Mouse (Mus musculus): ENCODE results near the gene Cdc42se1. TPM values are rescaled to one million over a fixed set of nuclear protein-coding genes. Genes with fewer than 3 reads are reported as not detected.

The Cdc42se1 gene
- polyA plus RNA-seq (2015; fragmentation: Nextera tagmentation; extraction: Ambion mirVana) = 46.6 and 50.9 TPM in 2 replicates

GRCm38 (mm10) chr3:95228148-95228893 lies at the start of gene Cdc42se1:
TSS of gene Cdc42se1 (plus strand) at chr3:95228732.
- H3K9ac ChIP-seq (ENCODE audit: low read depth, low read length) = peak within 1 kb of the TSS; percentile 90
- WGBS = 0% methylated on average over 51 of the region's 64 CpGs
- peak within 1 kb of the TSS; percentile 98 for H3K27ac ChIP-seq (ENCODE audit: low read length)
- peak within 1 kb of the TSS; percentile 89 for H3K4me2 ChIP-seq (ENCODE audit: low read length)
- H3K36me3 ChIP-seq (ENCODE audit: control insufficient read depth, insufficient read depth, low read length) = peaks cover 22% of the 10 kb centered on the region
- ATAC-seq = peak; percentile 93
- H3K27me3 ChIP-seq (ENCODE audit: control insufficient read depth, insufficient read depth, low read depth, low read length) = no peaks in the 10 kb centered on the region
- H3K4me3 ChIP-seq (ENCODE audit: low read depth, low read length) = peak within 1 kb of the TSS; percentile 84
- peaks cover 42% of the 10 kb centered on the region for H3K4me1 ChIP-seq (ENCODE audit: control insufficient read depth, insufficient read depth, low read length)
- no peaks in the 10 kb centered on the region for H3K9me3 ChIP-seq (replicated peaks; ENCODE audit: control insufficient read depth, low read length, poor library complexity, severe bottlenecking)

GRCm38 (mm10) chr3:95178948-95179347 lies 49.6 kb upstream of the Cdc42se1 start:
- Histone ChIP-seq H3K4me2 (ENCODE audit: low read length) (no peak overlapping the region), H3K9ac (ENCODE audit: low read depth, low read length) (no peak overlapping the region), H3K27ac (ENCODE audit: low read length) (no peak overlapping the region), H3K36me3 (ENCODE audit: control insufficient read depth, insufficient read depth, low read length) (no peaks in the 10 kb centered on the region), H3K4me1 (ENCODE audit: control insufficient read depth, insufficient read depth, low read length) (0 out of 2 replicates have a peak, but pooled peaks cover 1% of the 10 kb centered on the region), H3K27me3 (ENCODE audit: control insufficient read depth, insufficient read depth, low read depth, low read length) (no peaks in the 10 kb centered on the region), H3K9me3 (replicated peaks; ENCODE audit: control insufficient read depth, low read length, poor library complexity, severe bottlenecking) (no peaks in the 10 kb centered on the region), H3K4me3 (ENCODE audit: low read depth, low read length) (no peak overlapping the region)
- no peak for ATAC-seq
- 88% methylated on average over 5 of the region's 5 CpGs for WGBS

GRCm38 (mm10) chr3:95179890-95180289 lies 48.6 kb upstream of the Cdc42se1 start:
- Histone ChIP-seq H3K9me3 (replicated peaks; ENCODE audit: control insufficient read depth, low read length, poor library complexity, severe bottlenecking) (no peaks in the 10 kb centered on the region), H3K27ac (ENCODE audit: low read length) (no peak overlapping the region), H3K27me3 (ENCODE audit: control insufficient read depth, insufficient read depth, low read depth, low read length) (no peaks in the 10 kb centered on the region), H3K36me3 (ENCODE audit: control insufficient read depth, insufficient read depth, low read length) (no peaks in the 10 kb centered on the region), H3K9ac (ENCODE audit: low read depth, low read length) (no peak overlapping the region), H3K4me2 (ENCODE audit: low read length) (no peak overlapping the region), H3K4me1 (ENCODE audit: control insufficient read depth, insufficient read depth, low read length) (no peaks in the 10 kb centered on the region), H3K4me3 (ENCODE audit: low read depth, low read length) (no peak overlapping the region)
- 72% methylated on average over 3 of the region's 3 CpGs for WGBS
- ATAC-seq = no peak

GRCm38 (mm10) chr3:95181841-95182240 lies 46.7 kb upstream of the Cdc42se1 start:
- Histone ChIP-seq H3K4me2 (ENCODE audit: low read length) (no peak overlapping the region), H3K4me1 (ENCODE audit: control insufficient read depth, insufficient read depth, low read length) (no peaks in the 10 kb centered on the region), H3K27ac (ENCODE audit: low read length) (no peak overlapping the region), H3K9ac (ENCODE audit: low read depth, low read length) (no peak overlapping the region), H3K36me3 (ENCODE audit: control insufficient read depth, insufficient read depth, low read length) (peaks cover 3% of the 10 kb centered on the region; the same call in 1 of the 2 replicates), H3K4me3 (ENCODE audit: low read depth, low read length) (no peak overlapping the region), H3K9me3 (replicated peaks; ENCODE audit: control insufficient read depth, low read length, poor library complexity, severe bottlenecking) (no peaks in the 10 kb centered on the region), H3K27me3 (ENCODE audit: control insufficient read depth, insufficient read depth, low read depth, low read length) (no peaks in the 10 kb centered on the region)
- WGBS = 58% methylated on average over 1 of the region's 1 CpGs
- no peak for ATAC-seq

- WGBS = 95% methylated on average over 9 of the region's 9 CpGs
- H3K4me1 ChIP-seq (ENCODE audit: control insufficient read depth, insufficient read depth, low read length) = no peaks in the 10 kb centered on the region
- H3K9me3 ChIP-seq (replicated peaks; ENCODE audit: control insufficient read depth, low read length, poor library complexity, severe bottlenecking) = no peaks in the 10 kb centered on the region
- H3K36me3 ChIP-seq (ENCODE audit: control insufficient read depth, insufficient read depth, low read length) = peaks cover 16% of the 10 kb centered on the region
- no peaks in the 10 kb centered on the region for H3K27me3 ChIP-seq (ENCODE audit: control insufficient read depth, insufficient read depth, low read depth, low read length)
- no peak for ATAC-seq
- H3K9ac ChIP-seq (ENCODE audit: low read depth, low read length) = no peak overlapping the region
- no peak overlapping the region for H3K4me3 ChIP-seq (ENCODE audit: low read depth, low read length)
- no peak overlapping the region for H3K4me2 ChIP-seq (ENCODE audit: low read length)
- no peak overlapping the region for H3K27ac ChIP-seq (ENCODE audit: low read length)
These were observed 43.5 kb upstream of the Cdc42se1 start for GRCm38 (mm10) chr3:95184796-95185577.

GRCm38 (mm10) chr3:95186100-95186499 lies 42.4 kb upstream of the Cdc42se1 start:
- Histone ChIP-seq H3K9ac (ENCODE audit: low read depth, low read length) (no peak overlapping the region), H3K36me3 (ENCODE audit: control insufficient read depth, insufficient read depth, low read length) (peaks cover 16% of the 10 kb centered on the region), H3K4me1 (ENCODE audit: control insufficient read depth, insufficient read depth, low read length) (no peaks in the 10 kb centered on the region), H3K4me3 (ENCODE audit: low read depth, low read length) (no peak overlapping the region), H3K27me3 (ENCODE audit: control insufficient read depth, insufficient read depth, low read depth, low read length) (no peaks in the 10 kb centered on the region), H3K9me3 (replicated peaks; ENCODE audit: control insufficient read depth, low read length, poor library complexity, severe bottlenecking) (no peaks in the 10 kb centered on the region), H3K27ac (ENCODE audit: low read length) (no peak overlapping the region), H3K4me2 (ENCODE audit: low read length) (no peak overlapping the region)
- no peak for ATAC-seq
- 93% methylated on average over 2 of the region's 2 CpGs for WGBS

GRCm38 (mm10) chr3:95186888-95187287 lies 41.6 kb upstream of the Cdc42se1 start:
- Histone ChIP-seq H3K27ac (ENCODE audit: low read length) (no peak overlapping the region), H3K4me3 (ENCODE audit: low read depth, low read length) (no peak overlapping the region), H3K9ac (ENCODE audit: low read depth, low read length) (no peak overlapping the region), H3K27me3 (ENCODE audit: control insufficient read depth, insufficient read depth, low read depth, low read length) (no peaks in the 10 kb centered on the region), H3K4me1 (ENCODE audit: control insufficient read depth, insufficient read depth, low read length) (no peaks in the 10 kb centered on the region), H3K9me3 (replicated peaks; ENCODE audit: control insufficient read depth, low read length, poor library complexity, severe bottlenecking) (no peaks in the 10 kb centered on the region), H3K36me3 (ENCODE audit: control insufficient read depth, insufficient read depth, low read length) (peaks cover 16% of the 10 kb centered on the region), H3K4me2 (ENCODE audit: low read length) (no peak overlapping the region)
- ATAC-seq = no peak
- 96% methylated on average over 6 of the region's 6 CpGs for WGBS

- Histone ChIP-seq H3K4me2 (ENCODE audit: low read length) (no peak overlapping the region), H3K27me3 (ENCODE audit: control insufficient read depth, insufficient read depth, low read depth, low read length) (no peaks in the 10 kb centered on the region), H3K4me1 (ENCODE audit: control insufficient read depth, insufficient read depth, low read length) (no peaks in the 10 kb centered on the region), H3K36me3 (ENCODE audit: control insufficient read depth, insufficient read depth, low read length) (peaks cover 15% of the 10 kb centered on the region; the same call in 1 of the 2 replicates), H3K9ac (ENCODE audit: low read depth, low read length) (no peak overlapping the region), H3K27ac (ENCODE audit: low read length) (no peak overlapping the region), H3K4me3 (ENCODE audit: low read depth, low read length) (no peak overlapping the region), H3K9me3 (replicated peaks; ENCODE audit: control insufficient read depth, low read length, poor library complexity, severe bottlenecking) (no peaks in the 10 kb centered on the region)
- 81% methylated on average over 6 of the region's 6 CpGs for WGBS
- ATAC-seq = no peak
These were observed 33.8 kb upstream of the Cdc42se1 start for GRCm38 (mm10) chr3:95194721-95195135.

- no peaks in the 10 kb centered on the region for H3K9me3 ChIP-seq (replicated peaks; ENCODE audit: control insufficient read depth, low read length, poor library complexity, severe bottlenecking)
- H3K4me3 ChIP-seq (ENCODE audit: low read depth, low read length) = no peak overlapping the region
- H3K4me2 ChIP-seq (ENCODE audit: low read length) = no peak overlapping the region
- H3K9ac ChIP-seq (ENCODE audit: low read depth, low read length) = no peak overlapping the region
- H3K4me1 ChIP-seq (ENCODE audit: control insufficient read depth, insufficient read depth, low read length) = no peaks in the 10 kb centered on the region
- peaks cover 18% of the 10 kb centered on the region; the same call in 1 of the 2 replicates for H3K36me3 ChIP-seq (ENCODE audit: control insufficient read depth, insufficient read depth, low read length)
- no peak overlapping the region for H3K27ac ChIP-seq (ENCODE audit: low read length)
- H3K27me3 ChIP-seq (ENCODE audit: control insufficient read depth, insufficient read depth, low read depth, low read length) = no peaks in the 10 kb centered on the region
- no peak for ATAC-seq
- WGBS = 80% methylated on average over 2 of the region's 2 CpGs
These were observed 32.8 kb upstream of the Cdc42se1 start for GRCm38 (mm10) chr3:95195772-95196171.
